Comparison of ENCODE assay signal across 12 mouse cellular contexts in the genomic region with DNA sequence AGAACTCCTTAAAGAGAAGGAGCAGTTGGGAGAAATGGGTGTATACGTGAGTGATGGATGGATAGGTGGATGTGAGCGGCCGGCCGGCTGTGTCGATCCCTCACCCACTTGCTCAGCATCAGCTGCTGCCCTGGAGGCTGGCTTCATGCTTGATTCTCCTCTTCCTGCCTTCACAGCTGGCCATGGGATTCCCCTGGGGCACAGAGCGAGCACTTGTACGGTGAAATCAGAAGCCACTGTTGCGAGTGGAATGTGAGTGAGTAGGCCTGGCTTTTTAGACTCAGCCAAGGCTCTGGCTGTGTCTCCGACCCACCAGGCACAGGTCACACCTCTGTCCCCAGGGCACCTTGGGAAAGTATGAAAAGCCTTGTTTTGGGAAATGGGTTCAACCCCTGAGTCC. TPM values are rescaled to one million over a fixed set of nuclear protein-coding genes. Genes with fewer than 3 reads are reported as not detected.
A peak's percentile ranks its signal among the peaks of the same experiment; 100 is the strongest.
DNase-seq lines count a peak whose midpoint lies in the region; ATAC-seq and TF ChIP-seq lines count a peak whose summit lies in the region.
"Had no signal": no experiment of that assay in that cellular context is flagged by ENCODE, and none has a peak within 500 bp of the region (broad histone marks: within the 10 kb centered on the region; RNA-seq: fewer than 3 reads in every experiment).

No protein-coding gene starts in this region.

- ATAC-seq in embryonic facial prominence, embryonic 13.5 days (ENCODE audit: insufficient number of reproducible peaks, insufficient read depth, low FRiP score, low TSS enrichment, low read depth), result no peak
- ATAC-seq in hindbrain, embryonic 12.5 days (ENCODE audit: low FRiP score), result peak; percentile 20; the same call in 1 of the 2 replicates
- ATAC-seq: forebrain, embryonic 15.5 days had no signal

- H3K27ac ChIP-seq in embryonic facial prominence, embryonic 13.5 days, result peak overlapping the region; percentile 78
- no peak overlapping the region for H3K27ac ChIP-seq in hindbrain, embryonic 12.5 days
- H3K27ac ChIP-seq in layer of hippocampus, adult 2 months, result no peak overlapping the region
- H3K27ac ChIP-seq: forebrain, embryonic 15.5 days; hindbrain, embryonic 15.5 days; lung, embryonic 15.5 days had no signal

- H3K4me1 ChIP-seq in embryonic facial prominence, embryonic 13.5 days, result peaks cover 35% of the 10 kb centered on the region
- peaks cover 37% of the 10 kb centered on the region for H3K4me1 ChIP-seq in hindbrain, embryonic 12.5 days

- TF ChIP-seq CTCF in layer of hippocampus, adult 2 months (conservative IDR thresholded peaks at IDR 0.05), result no peak

- DNase-seq in spleen, postnatal 36 days (ENCODE audit: low spot score in 2 of 2), result peak; percentile 38 to 53
- no peak for DNase-seq in spleen, postnatal 14 days (ENCODE audit: low spot score in 2 of 2)
- DNase-seq in urinary bladder, postnatal 10 days (ENCODE audit: low spot score), result no peak
- no peak for DNase-seq in adrenal gland, adult 2 months
- no peak for DNase-seq in layer of hippocampus, adult 2 months (ENCODE audit: low spot score in 2 of 2)
- DNase-seq: cerebellum, adult 11 months; thymus, postnatal 14 days had no signal

- 29% methylated on average over 9 of the region's 9 CpGs for WGBS in embryonic facial prominence, embryonic 13.5 days
- 42% methylated on average over 9 of the region's 9 CpGs for WGBS in hindbrain, embryonic 12.5 days

- peak overlapping the region; percentile 11; the same call in 1 of the 2 replicates for H3K4me2 ChIP-seq in embryonic facial prominence, embryonic 13.5 days
- H3K4me2 ChIP-seq in hindbrain, embryonic 12.5 days (replicated peaks), result no peak overlapping the region
- H3K4me2 ChIP-seq: forebrain, embryonic 15.5 days; hindbrain, embryonic 15.5 days; lung, embryonic 15.5 days had no signal

- no peaks in the 10 kb centered on the region for H3K9me3 ChIP-seq in embryonic facial prominence, embryonic 13.5 days
- no peaks in the 10 kb centered on the region for H3K9me3 ChIP-seq in hindbrain, embryonic 12.5 days (replicated peaks)
- H3K9me3 ChIP-seq: forebrain, embryonic 15.5 days; hindbrain, embryonic 15.5 days; lung, embryonic 15.5 days had no signal

- no peak overlapping the region for H3K4me3 ChIP-seq in embryonic facial prominence, embryonic 13.5 days
- no peak overlapping the region for H3K4me3 ChIP-seq in hindbrain, embryonic 12.5 days
- no peak overlapping the region for H3K4me3 ChIP-seq in layer of hippocampus, adult 2 months
- H3K4me3 ChIP-seq: forebrain, embryonic 15.5 days; hindbrain, embryonic 15.5 days; lung, embryonic 15.5 days had no signal

- no peaks in the 10 kb centered on the region for H3K27me3 ChIP-seq in embryonic facial prominence, embryonic 13.5 days
- H3K27me3 ChIP-seq in hindbrain, embryonic 12.5 days, result no peaks in the 10 kb centered on the region
- H3K27me3 ChIP-seq: forebrain, embryonic 15.5 days; hindbrain, embryonic 15.5 days; lung, embryonic 15.5 days had no signal

- peaks cover 9% of the 10 kb centered on the region for H3K36me3 ChIP-seq in embryonic facial prominence, embryonic 13.5 days
- H3K36me3 ChIP-seq in hindbrain, embryonic 12.5 days, result no peaks in the 10 kb centered on the region
- H3K36me3 ChIP-seq: forebrain, embryonic 15.5 days; hindbrain, embryonic 15.5 days; lung, embryonic 15.5 days had no signal

- H3K9ac ChIP-seq in embryonic facial prominence, embryonic 13.5 days, result no peak overlapping the region
- no peak overlapping the region for H3K9ac ChIP-seq in hindbrain, embryonic 12.5 days
- H3K9ac ChIP-seq: forebrain, embryonic 15.5 days; hindbrain, embryonic 15.5 days; lung, embryonic 15.5 days had no signal

RNA-seq across cellular contexts. Expression of gene Ece1, which starts 20.6 kb away (rescaled TPM):
- 49.9 and 65.0 TPM in 2 replicates for polyA plus RNA-seq in embryonic facial prominence, embryonic 13.5 days (2015; fragmentation: Nextera tagmentation; extraction: Ambion mirVana)
- 20.1 and 38.1 TPM in 2 replicates for polyA plus RNA-seq in hindbrain, embryonic 12.5 days (2016; fragmentation: Nextera tagmentation; extraction: Ambion mirVana)
- 100 to 1,000 TPM; 228 to 424 TPM for total RNA-seq in adrenal gland, adult 2 months (2021)
- polyA plus RNA-seq in adrenal gland, adult 2 months (2012; rRNA removed), result 50.0 and 414 TPM in 2 replicates
- 10 to 100 TPM; 47.5 to 58.0 TPM for total RNA-seq in layer of hippocampus, adult 2 months (2021)

Comparison
In these comparisons a context has a peak if more than half of its experiments do, and no peak if none do; other contexts are left out.
1. DNase-seq: peak in spleen, postnatal 36 days (2 of 2); none in spleen, postnatal 14 days (0 of 2), urinary bladder, postnatal 10 days (single experiment), adrenal gland, adult 2 months (single experiment) and layer of hippocampus, adult 2 months (0 of 2).